Mouse (Mus musculus) kidney, embryonic 14.5 days (tissue): Measurements from ENCODE around the gene Gm5294. TPM values are rescaled to one million over a fixed set of nuclear protein-coding genes. Genes with fewer than 3 reads are reported as not detected.

Experiments used
- ATAC-seq: fragments of 200-750 bp; cut with Nextera tagmentation; 2 replicates; pipeline ENCODE4 v1.8.0; 2017; ENCODE audit warnings: moderate number of reproducible peaks, mild to moderate bottlenecking, moderate TSS enrichment, moderate library complexity; ENCODE audit not compliant: low FRiP score, low TSS enrichment
- H3K27ac ChIP-seq: fragments of 300-500 bp; sonication (generic); 2 replicates; pipeline ENCODE4 v1.5.1; 2014; ENCODE audit warnings: low read depth, mild to moderate bottlenecking, low read length, moderate library complexity, mixed read lengths
- H3K27me3 ChIP-seq: fragments of 300-500 bp; sonication (generic); 2 replicates; pipeline ENCODE4 v1.6.1; 2014; ENCODE audit warnings: mild to moderate bottlenecking, low read length; ENCODE audit not compliant: control insufficient read depth, insufficient read depth
- H3K36me3 ChIP-seq: fragments of 300-500 bp; sonication (generic); 2 replicates; pipeline ENCODE4 v1.6.1; 2014; ENCODE audit warnings: low read length, mixed read lengths; ENCODE audit not compliant: control insufficient read depth, insufficient read depth
- H3K4me1 ChIP-seq: fragments of 300-500 bp; sonication (generic); 2 replicates; pipeline ENCODE4 v1.6.1; 2014; ENCODE audit warnings: low read length, mixed read lengths; ENCODE audit not compliant: control insufficient read depth, insufficient read depth
- H3K4me2 ChIP-seq: fragments of 300-500 bp; sonication (generic); replicated peaks from 2 replicates; pipeline ENCODE4 v1.6.1; 2014; ENCODE audit warnings: low read depth, mild to moderate bottlenecking, low read length
- H3K4me3 ChIP-seq: fragments of 300-500 bp; sonication (generic); 2 replicates; pipeline ENCODE4 v1.5.1; 2014; ENCODE audit warnings: mild to moderate bottlenecking, low read length
- H3K9ac ChIP-seq: fragments of 300-500 bp; sonication (generic); 2 replicates; pipeline ENCODE4 v1.6.1; 2014; ENCODE audit warnings: low read depth, mild to moderate bottlenecking, low read length, moderate library complexity
- H3K9me3 ChIP-seq: fragments of 300-500 bp; sonication (generic); 2 replicates; pipeline ENCODE4 v1.6.1; 2016; ENCODE audit warnings: low read length; ENCODE audit not compliant: control insufficient read depth
- WGBS: fragments of 180-500 bp; shearing (Covaris S2); extraction: QIAGEN DNeasy Blood & Tissue Kit; methylation state at CpG from one replicate; pipeline ENCODE4 v1.1.7; 2014; 5-methylcytosine and 5-hydroxymethylcytosine counted together
- polyA plus RNA-seq: library from polyadenylated mRNA; unstranded; fragments of >200 nt; fragmentation: Nextera tagmentation; extraction: Ambion mirVana; gene quantifications from 2 replicates; pipeline ENCODE4 v1.2.1, GENCODE M21; 2014

Gene Gm5294
- polyA plus RNA-seq, 1 experiment from 2014 or later = not detected

DNA sequence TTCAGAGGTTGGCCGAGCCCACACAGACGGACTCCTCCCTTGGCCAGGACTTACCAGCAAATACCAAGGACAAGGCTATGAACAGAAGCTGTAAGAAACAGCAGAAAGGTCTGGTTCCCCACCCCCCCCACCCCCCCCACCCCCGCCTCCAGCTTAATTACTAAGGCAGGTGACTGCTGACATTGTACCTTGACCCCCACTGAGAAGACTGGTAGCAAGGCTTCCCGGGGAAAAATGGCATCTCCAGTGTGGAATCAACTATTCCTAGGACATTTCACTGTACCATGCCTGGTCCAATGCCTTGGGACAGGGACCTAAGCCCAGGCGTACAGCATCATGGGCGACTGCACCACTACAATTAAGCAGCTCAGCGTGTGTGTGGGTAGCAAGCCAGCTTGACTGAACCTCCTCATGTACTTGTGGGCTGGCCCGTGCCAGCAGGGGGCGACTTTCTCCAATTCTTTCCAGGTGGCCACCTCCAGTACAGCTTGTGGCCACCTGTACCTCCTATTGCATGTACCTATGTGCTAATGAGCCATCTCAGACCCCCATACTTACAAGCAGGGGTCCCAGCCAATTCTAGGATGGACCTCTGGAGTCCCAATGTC lies 37.2 kb downstream of the Gm5294 start:
- H3K27ac ChIP-seq = no peak overlapping the region

DNA sequence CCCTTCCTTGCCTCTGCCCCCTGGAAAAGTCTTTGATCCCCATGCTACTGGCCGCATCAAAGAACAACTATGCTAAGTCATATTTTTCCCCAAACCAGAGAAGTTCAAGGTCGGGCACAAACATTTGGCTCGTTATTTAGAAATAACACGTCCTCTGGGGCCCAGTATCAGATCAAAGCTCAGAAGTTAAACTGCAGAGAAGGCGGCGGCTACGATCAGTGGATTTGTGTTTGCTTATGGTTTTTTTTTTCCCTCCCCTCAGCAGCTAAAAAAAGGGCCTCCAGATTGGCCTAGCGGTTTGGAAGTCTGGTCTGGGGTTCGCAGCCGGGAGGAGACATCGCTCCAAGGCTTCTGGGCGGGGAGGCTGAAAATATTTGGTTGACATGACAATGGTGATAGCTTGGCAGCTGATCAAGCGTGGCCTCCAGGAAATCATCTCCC lies 38.0 kb downstream of the Gm5294 start:
- Histone ChIP-seq H3K27me3 (no peaks in the 10 kb centered on the region), H3K9me3 (no peaks in the 10 kb centered on the region), H3K27ac (no peak overlapping the region), H3K4me2 (no peak overlapping the region), H3K4me1 (no peaks in the 10 kb centered on the region), H3K9ac (no peak overlapping the region), H3K36me3 (no peaks in the 10 kb centered on the region), H3K4me3 (no peak overlapping the region)
- ATAC-seq = no peak
- WGBS = 54% methylated on average over 13 of the region's 13 CpGs

More for the DNA sequence above, 37.2 kb downstream of the Gm5294 start:
- no peak overlapping the region for H3K4me3 ChIP-seq
- H3K4me1 ChIP-seq = no peaks in the 10 kb centered on the region
- no peaks in the 10 kb centered on the region for H3K9me3 ChIP-seq
- no peaks in the 10 kb centered on the region for H3K36me3 ChIP-seq
- H3K9ac ChIP-seq = no peak overlapping the region
- WGBS = 28% methylated on average over 9 of the region's 9 CpGs
- ATAC-seq = peak; percentile 76
- H3K4me2 ChIP-seq = no peak overlapping the region
- no peaks in the 10 kb centered on the region for H3K27me3 ChIP-seq

- Histone ChIP-seq H3K27ac (no peak overlapping the region), H3K27me3 (no peaks in the 10 kb centered on the region), H3K36me3 (no peaks in the 10 kb centered on the region), H3K4me2 (no peak overlapping the region), H3K4me3 (no peak overlapping the region), H3K4me1 (no peaks in the 10 kb centered on the region), H3K9me3 (no peaks in the 10 kb centered on the region), H3K9ac (no peak overlapping the region)
- ATAC-seq = no peak
- 87% methylated on average over 7 of the region's 7 CpGs for WGBS
Measured at GRCm38 (mm10) chr5:138863681-138864146, 43.8 kb downstream of the Gm5294 start.

- H3K36me3 ChIP-seq = no peaks in the 10 kb centered on the region
- no peaks in the 10 kb centered on the region for H3K9me3 ChIP-seq
- no peak overlapping the region for H3K4me3 ChIP-seq
- no peak overlapping the region for H3K9ac ChIP-seq
- no peak overlapping the region for H3K4me2 ChIP-seq
- no peaks in the 10 kb centered on the region for H3K27me3 ChIP-seq
- ATAC-seq = no peak
- H3K4me1 ChIP-seq = no peaks in the 10 kb centered on the region
- no peak overlapping the region for H3K27ac ChIP-seq
Measured at GRCm38 (mm10) chr5:138864166-138864565, 44.3 kb downstream of the Gm5294 start.

DNA sequence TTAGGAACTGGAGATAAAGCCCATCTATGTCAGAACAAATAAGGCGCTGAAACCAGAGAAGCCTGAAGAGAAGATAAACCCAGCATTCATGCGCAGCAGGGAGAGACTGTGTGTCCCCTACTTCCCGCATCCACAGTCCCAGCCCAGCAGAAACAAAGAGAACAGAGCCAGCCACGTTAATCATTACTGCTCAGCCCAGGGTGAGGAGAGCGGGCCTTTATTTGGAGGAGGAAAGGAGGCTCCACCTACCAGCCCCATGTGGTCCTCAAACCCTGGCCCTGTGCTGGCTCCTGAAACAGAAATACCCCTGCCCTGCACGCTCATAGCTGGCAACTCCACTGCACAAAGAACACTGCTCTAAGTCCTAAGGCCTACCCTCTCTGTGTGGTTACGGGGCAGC lies 45.0 kb downstream of the Gm5294 start:
- 45% methylated on average over 7 of the region's 7 CpGs for WGBS
- Histone ChIP-seq H3K4me3 (no peak overlapping the region), H3K4me1 (no peaks in the 10 kb centered on the region), H3K9me3 (no peaks in the 10 kb centered on the region), H3K36me3 (no peaks in the 10 kb centered on the region), H3K27me3 (no peaks in the 10 kb centered on the region), H3K4me2 (no peak overlapping the region), H3K27ac (no peak overlapping the region), H3K9ac (no peak overlapping the region)
- ATAC-seq = peak; percentile 83

GRCm38 (mm10) chr5:138865637-138866036 lies 45.8 kb downstream of the Gm5294 start:
- no peak overlapping the region for H3K27ac ChIP-seq
- no peak overlapping the region for H3K9ac ChIP-seq
- H3K36me3 ChIP-seq = no peaks in the 10 kb centered on the region

More at GRCm38 (mm10) chr5:138865637-138866036, 45.8 kb downstream of the Gm5294 start:
- Histone ChIP-seq H3K9me3 (no peaks in the 10 kb centered on the region), H3K4me2 (no peak overlapping the region), H3K4me1 (no peaks in the 10 kb centered on the region), H3K4me3 (no peak overlapping the region), H3K27me3 (no peaks in the 10 kb centered on the region)
- WGBS = 63% methylated on average over 4 of the region's 4 CpGs
- ATAC-seq = no peak

Other genes with a start within 250 kb of the Gm5294 start
- gene Zfp68, start 200.3 kb upstream of the Gm5294 start, polyA plus RNA-seq = 64.0 and 70.4 TPM in 2 replicates
- 9.3 and 14.0 TPM in 2 replicates for gene A430033K04Rik, start 197.2 kb upstream of the Gm5294 start, polyA plus RNA-seq
- 16.5 and 19.9 TPM in 2 replicates for gene Fam20c, start 65.6 kb upstream of the Gm5294 start, polyA plus RNA-seq
- gene Pdgfa, start 177.3 kb downstream of the Gm5294 start, polyA plus RNA-seq = 57.7 and 70.2 TPM in 2 replicates